Mouse (Mus musculus) kidney, adult 11 months (tissue): ENCODE data around the gene 1110004F10Rik.

Experiments used
- DNase-seq: peaks from one replicate; pipeline ENCODE4 v3.0.0; 2022

Gene 1110004F10Rik

GRCm38 (mm10) chr7:116147114-116147513 is 107.9 kb downstream of the 1110004F10Rik start:
- DNase-seq, result no peak

DNA sequence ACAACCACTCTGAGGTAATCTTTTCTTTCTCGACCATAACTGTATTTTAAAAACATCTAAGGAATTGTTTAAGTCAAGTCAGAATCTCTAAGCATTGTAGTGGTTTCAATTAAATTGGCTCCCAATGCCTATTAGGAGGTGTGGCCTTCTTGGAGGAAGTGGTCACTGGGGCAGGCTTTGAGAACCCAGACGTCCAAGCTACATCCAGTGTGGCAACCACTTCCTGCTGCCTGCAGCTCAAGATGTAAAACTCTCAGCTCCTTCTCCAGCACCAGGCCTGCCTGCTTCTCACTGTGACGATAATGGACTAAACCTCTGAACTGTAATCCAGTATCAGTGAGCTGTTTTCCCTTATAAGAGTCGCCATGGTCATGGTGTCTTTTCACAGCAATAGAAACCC is 110.4 kb downstream of the 1110004F10Rik start:
- no peak for DNase-seq

- DNase-seq, result no peak
These were observed 114.7 kb downstream of the 1110004F10Rik start for GRCm38 (mm10) chr7:116153781-116154368.
